Mouse (Mus musculus): ENCODE data around the gene Cdh18.

DNA sequence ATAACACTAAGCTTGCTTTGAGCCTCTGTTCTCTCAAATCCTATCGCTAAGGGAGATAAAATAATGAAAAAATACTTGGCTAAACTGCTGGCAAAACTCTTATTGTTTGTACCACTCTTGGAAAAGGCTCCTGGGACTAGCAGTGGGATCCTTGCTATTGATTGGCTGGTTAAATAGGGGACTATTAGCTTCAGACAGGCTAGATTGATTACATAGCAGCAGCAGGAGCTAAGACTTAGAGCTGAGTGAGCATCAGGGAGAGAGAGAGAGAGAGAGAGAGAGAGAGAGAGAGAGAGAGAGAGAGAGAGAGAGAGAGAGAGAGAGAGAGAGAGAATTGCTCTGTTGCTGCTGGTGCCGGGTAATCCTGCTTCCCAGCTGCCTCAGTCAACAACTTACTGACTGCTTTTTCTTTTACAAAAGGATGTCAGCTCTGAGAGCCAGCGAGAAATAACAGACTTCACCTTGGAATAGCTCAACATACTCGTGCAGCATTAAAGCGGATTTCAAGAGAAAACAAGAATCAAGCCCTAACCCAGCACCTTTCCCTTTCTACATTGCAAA lies at the start of gene Cdh18:
- no peak for TF ChIP-seq CTCF (IDR thresholded peaks at IDR 0.05; ENCODE audit: extremely low read depth, insufficient read length, insufficient replicate concordance, low read depth, low read length)
- no peak for TF ChIP-seq POLR2A (IDR thresholded peaks at IDR 0.05; ENCODE audit: low read depth, low read length)

Measured in small intestine, adult 2 months (tissue).